Mouse (Mus musculus) layer of hippocampus, adult 6 months (tissue): Measurements from ENCODE around the gene Trpv5. TPM values are rescaled to one million over a fixed set of nuclear protein-coding genes. Genes with fewer than 3 reads are reported as not detected.

ENCODE experiments used
- long read RNA-seq, 2 experiments: library from polyadenylated mRNA; unstranded; transcript quantifications; one replicate each; pipeline ENCODE4 v2.0.0; 2019 to 2020
- polyA plus RNA-seq: library from polyadenylated mRNA; unstranded; fragments of <200 nt; fragmentation: Nextera tagmentation; gene quantifications from 2 replicates; pipeline ENCODE4 v1.2.3, GENCODE M21; 2021

Trpv5 gene
- polyA plus RNA-seq: not detected in 2 replicates
- long read RNA-seq, experiment 1: 0 reads
- long read RNA-seq, experiment 2: 0 reads

GRCm38 (mm10) chr6:41680669-41681068 is at the start of gene Trpv5:
Gene Trpv5, minus strand, starts transcription at chr6:41680769.

GRCm38 (mm10) chr6:41704123-41704522 is 23.6 kb upstream of the Trpv5 start, which contains the start of gene Kel:
Gene Kel, minus strand, starts transcription at chr6:41704339.

GRCm38 (mm10) chr6:41684131-41684530 is 3.6 kb upstream of the Trpv5 start, which contains the start of gene Llcfc1:
Gene Llcfc1, plus strand, starts transcription at chr6:41684431.

GRCm38 (mm10) chr6:41636178-41636577 is 44.4 kb downstream of the Trpv5 start, which contains the start of gene Trpv6:
Gene Trpv6, minus strand, starts transcription at chr6:41636405.

GRCm38 (mm10) chr6:41605061-41605793 is 75.3 kb downstream of the Trpv5 start, which contains the start of gene Ephb6:
Gene Ephb6, plus strand, starts transcription at chr6:41605482.

Other genes starting within 250 kb of the Trpv5 start
- 0.34 TPM in 1 of 2 replicates, not detected in the other for gene Gm10334, start 234.6 kb downstream of the Trpv5 start, polyA plus RNA-seq
- gene Prss1, start 221.8 kb downstream of the Trpv5 start, polyA plus RNA-seq: not detected in 2 replicates
- gene Prss2, start 159.0 kb downstream of the Trpv5 start, polyA plus RNA-seq: not detected in 2 replicates
- 36.2 and 39.3 TPM in 2 replicates for gene Ephb6, start 75.3 kb downstream of the Trpv5 start, polyA plus RNA-seq
- gene Trpv6, start 44.4 kb downstream of the Trpv5 start, polyA plus RNA-seq: 0.24 and 0.33 TPM in 2 replicates
- gene Llcfc1, start 3.7 kb upstream of the Trpv5 start, polyA plus RNA-seq: not detected in 2 replicates
- not detected in 2 replicates for gene Kel, start 23.6 kb upstream of the Trpv5 start, polyA plus RNA-seq
- not detected in 2 replicates for gene Olfr459, start 94.4 kb upstream of the Trpv5 start, polyA plus RNA-seq
- gene Pip, start 166.8 kb upstream of the Trpv5 start, polyA plus RNA-seq: not detected in 2 replicates
- gene Sval2, start 172.2 kb upstream of the Trpv5 start, polyA plus RNA-seq: not detected in 2 replicates